Mouse (Mus musculus) heart, adult 2 months (tissue): Measurements from ENCODE around the gene Tsks.

Experiments
- CTCF ChIP-seq: fragments of 200-600 bp; IDR thresholded peaks from 2 replicates; pipeline ENCODE4 v1.8.1; 2022; ENCODE audit warnings: antibody characterized with exemption, mild to moderate bottlenecking, moderate library complexity
- EP300 ChIP-seq: fragments of 200-500 bp; IDR thresholded peaks from 2 replicates; pipeline ENCODE4 v1.6.1; 2011; ENCODE audit warnings: low read depth, low read length, control low read depth; ENCODE audit not compliant: insufficient read depth
- POLR2A ChIP-seq: fragments of 200-500 bp; IDR thresholded peaks from 2 replicates; pipeline ENCODE4 v1.6.1; 2011; ENCODE audit warnings: mild to moderate bottlenecking, low read depth, low read length, control low read depth; ENCODE audit not compliant: insufficient read depth

DNA sequence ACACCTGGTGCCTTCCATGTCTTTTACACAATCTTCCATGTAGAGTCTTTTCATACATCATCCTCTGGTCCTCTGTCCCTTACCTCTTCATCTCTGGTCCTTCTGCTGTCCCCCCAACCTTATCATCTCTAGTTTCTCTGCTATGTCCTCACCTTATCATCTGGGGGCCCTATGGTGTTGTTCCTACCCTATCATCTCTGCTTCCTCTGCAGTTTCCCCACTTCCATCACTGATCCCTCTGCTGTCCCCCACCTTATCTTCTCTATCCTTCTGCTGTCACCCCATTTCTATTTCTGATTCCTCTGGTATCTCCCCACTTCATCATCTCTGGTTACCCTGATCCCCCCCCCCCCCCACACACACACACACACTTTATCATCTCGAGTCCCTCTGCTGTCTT lies 14.4 kb upstream of the Tsks start:
- TF ChIP-seq POLR2A (no peak), CTCF (no peak), EP300 (no peak)
